Mouse (Mus musculus) spleen, adult 2 months (tissue): Measurements from ENCODE around the gene Tmtc1. TPM values are rescaled to one million over a fixed set of nuclear protein-coding genes. Genes with fewer than 3 reads are reported as not detected.

Experiments
- DNase-seq, 2 experiments: peaks; one replicate each; pipeline versions ENCODE4 v3.0.0 to v3.0.0-alpha.2; 2012 to 2021; ENCODE audit warnings: low spot score in 2 of 2, low read depth in 1 of 2
- H3K27ac ChIP-seq: fragments of 200-500 bp; 2 replicates; pipeline ENCODE4 v1.5.1; 2012; ENCODE audit warnings: low read length, inconsistent platforms; ENCODE audit not compliant: insufficient read depth
- H3K27me3 ChIP-seq: fragments of 200-500 bp; 2 replicates; pipeline ENCODE4 v1.6.1; 2012; ENCODE audit warnings: mild to moderate bottlenecking, moderate library complexity, low read length, inconsistent platforms; ENCODE audit not compliant: control insufficient read depth, insufficient read depth
- H3K36me3 ChIP-seq: fragments of 200-500 bp; 2 replicates; pipeline ENCODE4 v1.6.1; 2012; ENCODE audit warnings: mild to moderate bottlenecking, low read length, inconsistent platforms; ENCODE audit not compliant: control insufficient read depth, insufficient read depth
- H3K4me1 ChIP-seq: fragments of 200-500 bp; 2 replicates; pipeline ENCODE4 v1.6.1; 2011; ENCODE audit warnings: inconsistent platforms; ENCODE audit not compliant: control insufficient read depth, insufficient read depth, insufficient read length
- H3K4me3 ChIP-seq: fragments of 200-500 bp; 2 replicates; pipeline ENCODE4 v1.5.1; 2011; ENCODE audit warnings: mild to moderate bottlenecking, inconsistent platforms; ENCODE audit not compliant: insufficient read depth, insufficient read length; ENCODE audit errors: extremely low read depth
- CTCF ChIP-seq: fragments of 200-500 bp; IDR thresholded peaks from 2 replicates; pipeline ENCODE4 v1.5.1; 2011; ENCODE audit warnings: mild to moderate bottlenecking, inconsistent platforms; ENCODE audit not compliant: insufficient read depth, insufficient read length, insufficient replicate concordance; ENCODE audit errors: extremely low read depth
- POLR2A ChIP-seq: fragments of 200-500 bp; IDR thresholded peaks from 2 replicates; pipeline ENCODE4 v1.6.1; 2011; ENCODE audit warnings: low read depth, low read length, inconsistent platforms
- WGBS: fragments of 180-500 bp; shearing (Covaris S2); methylation state at CpG from one replicate; pipeline ENCODE4 v1.1.7; 2018; 5-methylcytosine and 5-hydroxymethylcytosine counted together
- polyA plus RNA-seq: library from polyadenylated mRNA; depleted of rRNA; stranded (reverse); fragments of >200 nt; gene quantifications from 2 replicates; pipeline ENCODE4 v1.2.3, GENCODE M21; 2012

Gene Tmtc1
- polyA plus RNA-seq, 1 experiment, result 5.2 TPM

GRCm38 (mm10) chr6:148345001-148345400, 99.2 kb downstream of the Tmtc1 start:
- no peak for DNase-seq
- Histone ChIP-seq H3K27me3 (no peaks in the 10 kb centered on the region), H3K4me1 (no peaks in the 10 kb centered on the region), H3K27ac (no peak overlapping the region), H3K36me3 (no peaks in the 10 kb centered on the region), H3K4me3 (no peak overlapping the region)
- TF ChIP-seq POLR2A, result no peak
- TF ChIP-seq CTCF, result no peak
- 30% methylated on average over 3 of the region's 3 CpGs for WGBS

- Histone ChIP-seq H3K4me3 (no peak overlapping the region), H3K27me3 (no peaks in the 10 kb centered on the region), H3K27ac (no peak overlapping the region), H3K36me3 (no peaks in the 10 kb centered on the region), H3K4me1 (no peaks in the 10 kb centered on the region)
- no peak for DNase-seq
- TF ChIP-seq POLR2A (no peak), CTCF (no peak)
- WGBS, result 42% methylated on average over 2 of the region's 2 CpGs
Measured at GRCm38 (mm10) chr6:148342191-148342590, 102.0 kb downstream of the Tmtc1 start.

- Histone ChIP-seq H3K27ac (no peak overlapping the region), H3K36me3 (no peaks in the 10 kb centered on the region), H3K27me3 (no peaks in the 10 kb centered on the region), H3K4me1 (no peaks in the 10 kb centered on the region), H3K4me3 (no peak overlapping the region)
- 12% methylated on average over 2 of the region's 2 CpGs for WGBS
- no peak for DNase-seq
- TF ChIP-seq POLR2A (no peak), CTCF (no peak)
Measured at GRCm38 (mm10) chr6:148341765-148342164, 102.4 kb downstream of the Tmtc1 start.

- H3K4me1 ChIP-seq, result no peaks in the 10 kb centered on the region
- H3K27ac ChIP-seq, result no peak overlapping the region
- no peaks in the 10 kb centered on the region for H3K27me3 ChIP-seq
- TF ChIP-seq POLR2A (no peak), CTCF (no peak)
- DNase-seq, result no peak
- no peak overlapping the region for H3K4me3 ChIP-seq
- WGBS, result 81% methylated on average over 3 of the region's 3 CpGs
- no peaks in the 10 kb centered on the region for H3K36me3 ChIP-seq
Measured at GRCm38 (mm10) chr6:148338326-148338957, 105.7 kb downstream of the Tmtc1 start.

- H3K4me1 ChIP-seq, result no peaks in the 10 kb centered on the region; the same call in none of the 2 replicates
- no peak overlapping the region for H3K4me3 ChIP-seq
- H3K27ac ChIP-seq, result no peak overlapping the region
- H3K36me3 ChIP-seq, result no peaks in the 10 kb centered on the region
- TF ChIP-seq CTCF, result no peak
- no peak for TF ChIP-seq POLR2A
- DNase-seq, result no peak
- no peaks in the 10 kb centered on the region for H3K27me3 ChIP-seq
Measured at GRCm38 (mm10) chr6:148336290-148336955, 107.8 kb downstream of the Tmtc1 start.

- 67% methylated on average over 2 of the region's 2 CpGs for WGBS
- Histone ChIP-seq H3K4me3 (no peak overlapping the region), H3K4me1 (no peaks in the 10 kb centered on the region; the same call in none of the 2 replicates), H3K27ac (no peak overlapping the region), H3K27me3 (no peaks in the 10 kb centered on the region), H3K36me3 (no peaks in the 10 kb centered on the region)
- DNase-seq, result no peak
- TF ChIP-seq POLR2A, result no peak
- no peak for TF ChIP-seq CTCF
Measured at GRCm38 (mm10) chr6:148331916-148332315, 112.3 kb downstream of the Tmtc1 start.

GRCm38 (mm10) chr6:148329976-148330375, 114.2 kb downstream of the Tmtc1 start:
- H3K27me3 ChIP-seq, result no peaks in the 10 kb centered on the region
- no peak overlapping the region for H3K27ac ChIP-seq
- DNase-seq, result no peak
- no peaks in the 10 kb centered on the region; the same call in none of the 2 replicates for H3K4me1 ChIP-seq
- H3K4me3 ChIP-seq, result no peak overlapping the region
- no peaks in the 10 kb centered on the region for H3K36me3 ChIP-seq
- no peak for TF ChIP-seq POLR2A
- TF ChIP-seq CTCF, result no peak
